In the genomic region with DNA sequence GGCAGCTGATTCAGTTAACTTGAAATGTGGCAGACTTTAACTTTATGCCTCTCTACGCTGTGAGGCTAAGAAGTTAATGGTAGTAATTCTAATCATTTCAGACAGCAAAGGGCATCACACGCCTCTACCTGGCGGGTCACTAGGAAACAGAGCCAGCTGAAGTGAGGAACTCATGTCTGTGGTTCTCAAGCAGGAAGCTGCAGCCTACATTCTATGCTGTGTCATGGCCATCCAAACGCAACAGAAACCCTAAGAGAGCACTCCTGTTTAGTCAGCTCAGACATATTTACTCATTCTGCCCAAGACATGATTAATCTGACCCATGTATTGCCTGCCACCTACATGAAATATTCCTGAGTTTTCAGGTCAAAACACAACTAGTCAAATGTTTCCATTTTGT, we compare ENCODE assay signal across 1 mouse cellular context. TPM values are rescaled to one million over a fixed set of nuclear protein-coding genes. Genes with fewer than 3 reads are reported as not detected.
"Had no signal": no experiment of that assay in that cellular context is flagged by ENCODE, and none has a peak within 500 bp of the region (broad histone marks: within the 10 kb centered on the region; RNA-seq: fewer than 3 reads in every experiment).

No protein-coding gene starts in this region.

RNA-seq across cellular contexts. Expression of gene Olfr1274-ps, which starts 26.5 kb away (rescaled TPM):
- total RNA-seq: neutrophil, adult 5-6 weeks had no signal
